Mouse (Mus musculus): Measurements from ENCODE around the gene Nt5dc3. TPM values are rescaled to one million over a fixed set of nuclear protein-coding genes. Genes with fewer than 3 reads are reported as not detected.

Gene Nt5dc3
- polyA plus RNA-seq, 1 experiment, result 15.5 TPM

- TF ChIP-seq USF1 (IDR thresholded peaks at IDR 0.05; ENCODE audit: low read depth) (peak; percentile 0), TCF12 (IDR thresholded peaks at IDR 0.05; ENCODE audit: insufficient read depth, poor library complexity, severe bottlenecking) (no peak), SRF (IDR thresholded peaks at IDR 0.05; ENCODE audit: control insufficient read depth, insufficient read length, low read depth) (peak; percentile 40), REST (IDR thresholded peaks at IDR 0.05; ENCODE audit: insufficient read depth, insufficient read length) (no peak), MAX (IDR thresholded peaks at IDR 0.05; ENCODE audit: low read depth) (no peak), MYOD1 (IDR thresholded peaks at IDR 0.05; ENCODE audit: control insufficient read depth in 1 of 3, insufficient read length in 2 of 3, low read depth in 2 of 3) (peak in 2 of 3 experiments; percentile 44 to 73), CEBPB (IDR thresholded peaks at IDR 0.05; ENCODE audit: insufficient read depth, poor library complexity, severe bottlenecking) (no peak), MYOG (IDR thresholded peaks at IDR 0.05; ENCODE audit: control insufficient read depth in 1 of 3, insufficient read depth in 1 of 3, insufficient read length in 2 of 3, low read depth in 2 of 3) (peak in 2 of 3 experiments; percentile 37 to 51), POLR2A (IDR thresholded peaks at IDR 0.05; ENCODE audit: insufficient read length, low read depth) (no peak)
Observed at GRCm38 (mm10) chr10:86772231-86772631, 6.6 kb upstream of the Nt5dc3 start.

GRCm38 (mm10) chr10:86773360-86773759 is 5.4 kb upstream of the Nt5dc3 start:
- H3K27me3 ChIP-seq (ENCODE audit: control insufficient read depth, insufficient read depth, insufficient read length), result no peaks in the 10 kb centered on the region
- no peak overlapping the region for H3K4me2 ChIP-seq (ENCODE audit: low read depth)
- H3K4me3 ChIP-seq, result no peak overlapping the region
- no peak for TF ChIP-seq TCF3 (IDR thresholded peaks at IDR 0.05; ENCODE audit: insufficient read length, low read depth)
- TF ChIP-seq E2F4 (IDR thresholded peaks at IDR 0.05; ENCODE audit: insufficient read depth), result no peak
- no peak for TF ChIP-seq POLR2A (IDR thresholded peaks at IDR 0.05; ENCODE audit: insufficient read length, low read depth)
- TF ChIP-seq REST (IDR thresholded peaks at IDR 0.05; ENCODE audit: insufficient read depth, insufficient read length), result no peak
- no peak for TF ChIP-seq MYOD1 (IDR thresholded peaks at IDR 0.05; ENCODE audit: control insufficient read depth in 1 of 3, insufficient read length in 2 of 3, low read depth in 2 of 3)
- no peak for TF ChIP-seq MAX (IDR thresholded peaks at IDR 0.05; ENCODE audit: low read depth)
- TF ChIP-seq MYOG (IDR thresholded peaks at IDR 0.05; ENCODE audit: control insufficient read depth in 1 of 3, insufficient read depth in 1 of 3, insufficient read length in 2 of 3, low read depth in 2 of 3), result no peak
- TF ChIP-seq CEBPB (IDR thresholded peaks at IDR 0.05; ENCODE audit: insufficient read depth, poor library complexity, severe bottlenecking), result no peak
- TF ChIP-seq USF1 (IDR thresholded peaks at IDR 0.05; ENCODE audit: low read depth), result no peak
- TF ChIP-seq TCF12 (IDR thresholded peaks at IDR 0.05; ENCODE audit: insufficient read depth, poor library complexity, severe bottlenecking), result no peak
- TF ChIP-seq POLR2AphosphoS2 (IDR thresholded peaks at IDR 0.05; ENCODE audit: insufficient read length, low read depth), result no peak
- no peak for TF ChIP-seq SRF (IDR thresholded peaks at IDR 0.05; ENCODE audit: control insufficient read depth, insufficient read length, low read depth)
- no peaks in the 10 kb centered on the region for H3K79me2 ChIP-seq (ENCODE audit: control insufficient read depth, insufficient read depth)
- H3K36me3 ChIP-seq (ENCODE audit: control insufficient read depth, insufficient read depth), result no peaks in the 10 kb centered on the region
- no peak overlapping the region for H3ac ChIP-seq (ENCODE audit: control insufficient read depth, insufficient read length)

More at GRCm38 (mm10) chr10:86772231-86772631, 6.6 kb upstream of the Nt5dc3 start:
- Histone ChIP-seq H3ac (ENCODE audit: control insufficient read depth, insufficient read length) (no peak overlapping the region), H3K36me3 (ENCODE audit: control insufficient read depth, insufficient read depth) (no peaks in the 10 kb centered on the region), H3K4me3 (no peak overlapping the region), H3K79me2 (ENCODE audit: control insufficient read depth, insufficient read depth) (no peaks in the 10 kb centered on the region), H3K4me2 (ENCODE audit: low read depth) (peak overlapping the region; percentile 74), H3K27me3 (ENCODE audit: control insufficient read depth, insufficient read depth, insufficient read length) (no peaks in the 10 kb centered on the region)

- Histone ChIP-seq H3K79me2 (ENCODE audit: control insufficient read depth, insufficient read depth) (peaks cover 21% of the 10 kb centered on the region), H3K27me3 (ENCODE audit: control insufficient read depth, insufficient read depth, insufficient read length) (no peaks in the 10 kb centered on the region), H3ac (ENCODE audit: control insufficient read depth, insufficient read length) (no peak overlapping the region), H3K36me3 (ENCODE audit: control insufficient read depth, insufficient read depth) (no peaks in the 10 kb centered on the region), H3K4me2 (ENCODE audit: low read depth) (no peak overlapping the region), H3K4me3 (no peak overlapping the region)
- TF ChIP-seq SRF (IDR thresholded peaks at IDR 0.05; ENCODE audit: control insufficient read depth, insufficient read length, low read depth) (no peak), USF1 (IDR thresholded peaks at IDR 0.05; ENCODE audit: low read depth) (no peak), MYOD1 (IDR thresholded peaks at IDR 0.05; ENCODE audit: control insufficient read depth in 1 of 3, insufficient read length in 2 of 3, low read depth in 2 of 3) (no peak), CEBPB (IDR thresholded peaks at IDR 0.05; ENCODE audit: insufficient read depth, poor library complexity, severe bottlenecking) (no peak), TCF12 (IDR thresholded peaks at IDR 0.05; ENCODE audit: insufficient read depth, poor library complexity, severe bottlenecking) (no peak), POLR2A (IDR thresholded peaks at IDR 0.05; ENCODE audit: insufficient read length, low read depth) (no peak), MYOG (IDR thresholded peaks at IDR 0.05; ENCODE audit: control insufficient read depth in 1 of 3, insufficient read depth in 1 of 3, insufficient read length in 2 of 3, low read depth in 2 of 3) (no peak), MAX (IDR thresholded peaks at IDR 0.05; ENCODE audit: low read depth) (no peak), E2F4 (IDR thresholded peaks at IDR 0.05; ENCODE audit: insufficient read depth) (no peak), REST (IDR thresholded peaks at IDR 0.05; ENCODE audit: insufficient read depth, insufficient read length) (no peak), TCF3 (IDR thresholded peaks at IDR 0.05; ENCODE audit: insufficient read length, low read depth) (no peak), POLR2AphosphoS2 (IDR thresholded peaks at IDR 0.05; ENCODE audit: insufficient read length, low read depth) (no peak)
Observed at GRCm38 (mm10) chr10:86776281-86776680, 2.5 kb upstream of the Nt5dc3 start.

- H3K36me3 ChIP-seq (ENCODE audit: control insufficient read depth, insufficient read depth), result no peaks in the 10 kb centered on the region
- H3K27me3 ChIP-seq (ENCODE audit: control insufficient read depth, insufficient read depth, insufficient read length), result no peaks in the 10 kb centered on the region
- H3K4me2 ChIP-seq (ENCODE audit: low read depth), result peak overlapping the region; percentile 76
- peak overlapping the region; percentile 77 for H3K4me3 ChIP-seq
- peaks cover 36% of the 10 kb centered on the region for H3K79me2 ChIP-seq (ENCODE audit: control insufficient read depth, insufficient read depth)
- TF ChIP-seq MYOG (IDR thresholded peaks at IDR 0.05; ENCODE audit: control insufficient read depth in 1 of 3, insufficient read depth in 1 of 3, insufficient read length in 2 of 3, low read depth in 2 of 3), result no peak
- no peak overlapping the region for H3ac ChIP-seq (ENCODE audit: control insufficient read depth, insufficient read length)
Observed at GRCm38 (mm10) chr10:86777614-86778319, 1.0 kb upstream of the Nt5dc3 start.
